Mouse (Mus musculus): ENCODE measurements around the gene Kdelr2. TPM values are rescaled to one million over a fixed set of nuclear protein-coding genes. Genes with fewer than 3 reads are reported as not detected.

The Kdelr2 gene
- polyA plus RNA-seq, 1 experiment from 2014 or later = 174 TPM

- Histone ChIP-seq H3K9me3 (replicated peaks) (no peaks in the 10 kb centered on the region), H3K4me2 (peak overlapping the region; percentile 91), H3K36me3 (peaks cover 37% of the 10 kb centered on the region), H3K4me3 (peak overlapping the region; percentile 90), H3K4me1 (peaks cover 73% of the 10 kb centered on the region), H3K9ac (peak overlapping the region; percentile 87), H3K27ac (peak overlapping the region; percentile 85), H3K27me3 (replicated peaks) (no peaks in the 10 kb centered on the region)
- ATAC-seq = peak; percentile 43
- WGBS (ENCODE audit: insufficient replicate concordance) = 6% methylated on average over 34 of the region's 34 CpGs
Observed at GRCm38 (mm10) chr5:143404148-143404930, 701 bp downstream of the Kdelr2 start.

- peaks cover 82% of the 10 kb centered on the region for H3K4me1 ChIP-seq
- peak overlapping the region; percentile 90 for H3K4me3 ChIP-seq
- H3K9me3 ChIP-seq (replicated peaks) = no peaks in the 10 kb centered on the region
- no peak overlapping the region for H3K27ac ChIP-seq
- H3K9ac ChIP-seq = no peak overlapping the region; the same call in 1 of the 2 replicates
- 82% methylated on average over 9 of the region's 9 CpGs for WGBS (ENCODE audit: insufficient replicate concordance)
- H3K36me3 ChIP-seq = peaks cover 44% of the 10 kb centered on the region
- H3K27me3 ChIP-seq (replicated peaks) = no peaks in the 10 kb centered on the region
- peak overlapping the region; percentile 91 for H3K4me2 ChIP-seq
- ATAC-seq = no peak
Observed at GRCm38 (mm10) chr5:143405200-143405599, 1.6 kb downstream of the Kdelr2 start.

GRCm38 (mm10) chr5:143406548-143406947 is 2.9 kb downstream of the Kdelr2 start:
- H3K4me3 ChIP-seq = no peak overlapping the region
- no peaks in the 10 kb centered on the region for H3K27me3 ChIP-seq (replicated peaks)
- peaks cover 57% of the 10 kb centered on the region for H3K36me3 ChIP-seq
- H3K9me3 ChIP-seq (replicated peaks) = no peaks in the 10 kb centered on the region
- H3K27ac ChIP-seq = no peak overlapping the region
- H3K4me1 ChIP-seq = peaks cover 85% of the 10 kb centered on the region
- no peak for ATAC-seq
- WGBS (ENCODE audit: insufficient replicate concordance) = 85% methylated on average over 9 of the region's 9 CpGs
- H3K9ac ChIP-seq = peak overlapping the region; percentile 12; the same call in 1 of the 2 replicates
- no peak overlapping the region for H3K4me2 ChIP-seq

DNA sequence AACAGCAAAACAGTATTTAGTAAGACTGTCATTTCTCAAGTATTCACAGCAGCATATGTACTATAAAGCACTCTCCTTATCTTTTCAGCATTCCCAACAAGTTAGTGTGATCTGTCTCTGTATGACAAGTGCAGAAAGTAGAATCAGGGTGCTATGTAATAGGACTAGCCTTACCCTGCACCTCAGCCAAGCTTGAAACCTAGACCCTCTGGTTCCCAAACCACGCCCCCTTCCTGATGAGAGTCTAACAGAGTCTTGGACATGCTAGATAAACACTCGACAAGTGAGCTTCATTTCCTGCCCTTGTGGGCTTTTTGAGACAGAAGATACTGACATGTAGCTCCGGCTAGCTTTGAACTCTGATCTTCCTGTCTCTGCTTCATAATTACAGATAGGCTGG is 5.6 kb downstream of the Kdelr2 start:
- peak; percentile 82 for ATAC-seq
- Histone ChIP-seq H3K27ac (0 out of 2 replicates have a peak overlapping the region, but pooled peaks have one; percentile 6), H3K9ac (no peak overlapping the region), H3K27me3 (replicated peaks) (no peaks in the 10 kb centered on the region), H3K4me2 (no peak overlapping the region), H3K4me3 (no peak overlapping the region), H3K4me1 (peaks cover 66% of the 10 kb centered on the region), H3K9me3 (replicated peaks) (peaks cover 14% of the 10 kb centered on the region), H3K36me3 (peaks cover 80% of the 10 kb centered on the region)
- 16% methylated on average over 3 of the region's 3 CpGs for WGBS (ENCODE audit: insufficient replicate concordance)

DNA sequence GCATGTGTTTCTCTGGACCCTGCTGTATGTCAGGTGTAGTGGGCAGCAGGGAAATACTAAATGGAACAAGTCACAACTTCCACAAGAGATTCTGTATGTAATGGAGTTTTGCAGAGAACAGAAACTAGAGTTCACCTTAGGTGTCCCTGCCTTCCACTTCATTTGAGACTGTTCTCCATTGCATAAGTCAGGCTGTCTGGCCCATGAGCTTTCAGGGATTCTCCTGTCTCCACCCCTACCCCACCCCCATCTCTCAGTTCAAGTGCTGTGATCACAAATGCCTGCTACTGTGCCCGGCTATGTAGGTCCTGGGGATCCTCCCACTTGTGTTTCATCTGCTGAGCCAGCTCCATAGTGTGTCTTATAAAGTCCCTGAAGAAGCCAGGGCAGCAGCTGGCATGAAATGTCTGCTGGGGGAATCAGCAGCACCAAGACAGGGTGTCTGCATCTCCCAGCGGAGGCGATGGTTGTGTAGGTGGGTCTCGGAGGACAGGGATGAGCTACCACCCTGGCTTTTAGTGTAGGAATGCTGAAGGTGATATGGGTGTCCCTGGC is 7.3 kb downstream of the Kdelr2 start:
- Histone ChIP-seq H3K27me3 (replicated peaks) (no peaks in the 10 kb centered on the region), H3K9ac (no peak overlapping the region), H3K4me2 (no peak overlapping the region), H3K4me3 (no peak overlapping the region), H3K9me3 (replicated peaks) (peaks cover 14% of the 10 kb centered on the region), H3K27ac (no peak overlapping the region), H3K4me1 (peaks cover 50% of the 10 kb centered on the region), H3K36me3 (peaks cover 83% of the 10 kb centered on the region)
- no peak for ATAC-seq
- WGBS (ENCODE audit: insufficient replicate concordance) = 72% methylated on average over 4 of the region's 4 CpGs

GRCm38 (mm10) chr5:143421484-143421883 is 17.8 kb downstream of the Kdelr2 start:
- no peak overlapping the region for H3K4me3 ChIP-seq
- H3K9me3 ChIP-seq (replicated peaks) = no peaks in the 10 kb centered on the region
- H3K4me2 ChIP-seq = no peak overlapping the region
- H3K36me3 ChIP-seq = peaks cover 72% of the 10 kb centered on the region
- H3K27me3 ChIP-seq (replicated peaks) = no peaks in the 10 kb centered on the region
- no peak overlapping the region for H3K9ac ChIP-seq
- ATAC-seq = no peak
- peak overlapping the region; percentile 39; the same call in 1 of the 2 replicates for H3K27ac ChIP-seq
- 0 out of 2 replicates have a peak, but pooled peaks cover 3% of the 10 kb centered on the region for H3K4me1 ChIP-seq
- 60% methylated on average over 4 of the region's 4 CpGs for WGBS (ENCODE audit: insufficient replicate concordance)

GRCm38 (mm10) chr5:143422990-143423389 is 19.4 kb downstream of the Kdelr2 start:
- H3K27ac ChIP-seq = no peak overlapping the region
- H3K9me3 ChIP-seq (replicated peaks) = no peaks in the 10 kb centered on the region
- no peak overlapping the region for H3K4me2 ChIP-seq
- 71% methylated on average over 4 of the region's 4 CpGs for WGBS (ENCODE audit: insufficient replicate concordance)
- no peaks in the 10 kb centered on the region for H3K27me3 ChIP-seq (replicated peaks)
- H3K4me1 ChIP-seq = 0 out of 2 replicates have a peak, but pooled peaks cover 3% of the 10 kb centered on the region
- H3K9ac ChIP-seq = no peak overlapping the region
- ATAC-seq = no peak
- H3K36me3 ChIP-seq = peaks cover 57% of the 10 kb centered on the region
- no peak overlapping the region for H3K4me3 ChIP-seq

GRCm38 (mm10) chr5:143423899-143424519 is 20.4 kb downstream of the Kdelr2 start:
- peak; percentile 47; the same call in 1 of the 2 replicates for ATAC-seq

DNA sequence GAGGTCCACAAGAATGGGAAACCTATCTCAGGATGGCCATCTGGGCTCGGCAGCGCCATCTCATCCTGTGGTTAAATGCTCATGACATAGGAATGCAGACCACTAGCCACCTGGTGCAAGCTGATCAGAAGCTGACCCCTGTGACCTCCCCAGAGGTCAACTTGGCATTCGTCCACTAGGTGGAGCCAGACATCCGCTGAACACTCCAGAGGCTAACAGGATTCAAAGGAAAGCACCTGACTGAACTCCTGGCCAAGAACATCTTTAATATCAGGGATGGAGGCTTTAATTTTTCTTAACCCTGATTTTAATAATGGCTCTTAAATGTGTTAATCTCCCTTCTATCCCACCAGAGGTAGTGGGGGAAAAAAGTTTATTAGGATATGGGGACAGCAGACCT is 30.8 kb downstream of the Kdelr2 start:
- no peaks in the 10 kb centered on the region for H3K36me3 ChIP-seq
- no peak overlapping the region for H3K4me2 ChIP-seq
- H3K27me3 ChIP-seq (replicated peaks) = no peaks in the 10 kb centered on the region
- no peak overlapping the region for H3K4me3 ChIP-seq
- no peaks in the 10 kb centered on the region for H3K4me1 ChIP-seq
- H3K9me3 ChIP-seq (replicated peaks) = no peaks in the 10 kb centered on the region
- H3K27ac ChIP-seq = no peak overlapping the region
- 0 out of 2 replicates have a peak, but pooled peaks have one; percentile 57 for ATAC-seq
- H3K9ac ChIP-seq = no peak overlapping the region
- under 1% methylated on average over 4 of the region's 4 CpGs for WGBS (ENCODE audit: insufficient replicate concordance)

More at GRCm38 (mm10) chr5:143423899-143424519, 20.4 kb downstream of the Kdelr2 start:
- Histone ChIP-seq H3K9ac (no peak overlapping the region), H3K4me1 (0 out of 2 replicates have a peak, but pooled peaks cover 3% of the 10 kb centered on the region), H3K4me3 (no peak overlapping the region), H3K27ac (no peak overlapping the region), H3K4me2 (no peak overlapping the region), H3K27me3 (replicated peaks) (no peaks in the 10 kb centered on the region), H3K9me3 (replicated peaks) (no peaks in the 10 kb centered on the region), H3K36me3 (peaks cover 47% of the 10 kb centered on the region)
- 15% methylated on average over 6 of the region's 6 CpGs for whole genome bisulfite sequencing (ENCODE audit: insufficient replicate concordance)

GRCm38 (mm10) chr5:143441298-143441697 is 37.7 kb downstream of the Kdelr2 start:
- ATAC-seq = no peak
- Histone ChIP-seq H3K4me2 (no peak overlapping the region), H3K27me3 (replicated peaks) (no peaks in the 10 kb centered on the region), H3K9me3 (replicated peaks) (no peaks in the 10 kb centered on the region), H3K27ac (no peak overlapping the region), H3K4me3 (no peak overlapping the region), H3K4me1 (no peaks in the 10 kb centered on the region), H3K36me3 (no peaks in the 10 kb centered on the region), H3K9ac (no peak overlapping the region)
- WGBS (ENCODE audit: insufficient replicate concordance) = 53% methylated on average over 3 of the region's 3 CpGs

- ATAC-seq = no peak
- H3K4me3 ChIP-seq = no peak overlapping the region
- H3K9ac ChIP-seq = no peak overlapping the region
- no peak overlapping the region for H3K4me2 ChIP-seq
- no peaks in the 10 kb centered on the region for H3K4me1 ChIP-seq
- 57% methylated on average over 12 of the region's 12 CpGs for WGBS (ENCODE audit: insufficient replicate concordance)
- H3K27ac ChIP-seq = no peak overlapping the region
- no peaks in the 10 kb centered on the region for H3K9me3 ChIP-seq (replicated peaks)
- no peaks in the 10 kb centered on the region for H3K27me3 ChIP-seq (replicated peaks)
- H3K36me3 ChIP-seq = no peaks in the 10 kb centered on the region
Observed at GRCm38 (mm10) chr5:143441753-143442152, 38.1 kb downstream of the Kdelr2 start.

DNA sequence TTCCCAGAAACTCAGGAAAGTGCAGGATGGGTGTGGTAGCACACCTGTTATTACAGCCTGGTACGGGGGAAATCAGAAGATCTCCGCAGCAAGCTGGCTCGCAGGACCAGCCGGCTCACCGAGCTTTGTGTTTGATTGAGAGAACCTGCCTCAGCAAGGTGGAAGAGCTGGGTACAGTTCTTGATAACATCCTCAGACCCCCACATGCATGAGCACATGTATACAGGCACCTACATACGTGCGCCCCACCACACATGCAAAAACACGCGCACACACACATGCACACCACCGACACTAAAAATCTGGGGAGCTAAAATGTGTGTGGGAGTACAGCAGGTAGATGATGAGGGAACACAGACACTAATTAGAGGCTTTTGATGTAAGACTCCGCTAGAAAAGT is 60.0 kb downstream of the Kdelr2 start:
- Histone ChIP-seq H3K9ac (peak overlapping the region; percentile 80), H3K27me3 (replicated peaks) (peaks cover 10% of the 10 kb centered on the region; the same call in 1 of the 2 replicates), H3K27ac (no peak overlapping the region), H3K36me3 (peaks cover 22% of the 10 kb centered on the region), H3K4me2 (peak overlapping the region; percentile 84), H3K9me3 (replicated peaks) (no peaks in the 10 kb centered on the region), H3K4me3 (peak overlapping the region; percentile 77), H3K4me1 (peaks cover 38% of the 10 kb centered on the region)
- ATAC-seq = no peak
- WGBS (ENCODE audit: insufficient replicate concordance) = 80% methylated on average over 11 of the region's 11 CpGs
